Mouse (Mus musculus) heart, adult 11 months (tissue): ENCODE results near the gene Ppm1g.

Experiments used
- DNase-seq: peaks from one replicate; pipeline ENCODE4 v3.0.0; 2022

Gene Ppm1g

DNA sequence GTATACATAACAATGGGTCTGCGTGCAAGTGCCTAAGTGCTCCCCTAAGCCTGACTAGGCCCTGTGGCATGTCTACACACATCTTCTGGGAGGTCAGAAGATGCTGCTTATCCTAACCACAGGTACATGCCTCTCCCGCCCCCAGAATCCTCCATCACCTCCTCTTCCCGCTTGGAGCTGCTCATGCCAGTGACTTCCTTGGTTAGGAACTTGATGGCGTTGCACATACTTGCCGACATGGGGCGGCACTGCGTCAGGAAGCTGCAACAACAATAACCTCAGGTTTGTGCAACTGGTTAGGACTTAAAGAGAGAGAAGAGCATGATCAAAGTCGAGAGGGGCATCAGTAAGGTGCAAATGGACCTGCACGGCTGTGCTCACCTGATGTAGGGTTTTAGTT, 30.3 kb downstream of the Ppm1g start:
- peak; percentile 86 for DNase-seq

DNA sequence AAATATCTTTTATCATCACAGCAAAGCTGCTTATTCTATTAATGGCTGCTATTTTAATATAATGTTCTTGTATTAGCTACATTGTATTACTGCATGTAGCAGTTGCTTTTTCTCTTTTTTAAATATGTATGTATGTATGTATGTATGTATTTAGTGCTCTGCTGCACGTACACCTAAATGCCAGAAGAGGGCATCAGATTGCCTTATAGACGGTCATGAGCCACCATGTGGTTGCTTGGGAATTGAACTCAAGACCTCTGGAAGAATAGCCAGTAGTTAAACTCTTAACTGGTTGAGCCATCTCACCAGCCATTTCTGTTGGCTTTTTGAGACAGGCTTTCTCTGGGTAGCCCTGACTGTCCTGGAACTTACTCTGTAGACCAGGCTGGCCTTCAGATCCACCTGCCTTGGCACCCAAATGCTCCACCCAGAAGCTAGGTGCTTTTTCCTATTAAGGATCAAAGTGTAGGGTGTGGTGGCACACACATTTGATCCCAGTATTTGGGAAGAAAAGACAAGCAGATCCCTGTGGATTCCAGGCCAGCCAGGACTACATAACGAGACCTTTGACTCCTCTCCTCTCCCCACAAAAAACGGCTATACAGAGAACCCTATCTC, 32.2 kb downstream of the Ppm1g start:
- peak; percentile 75 for DNase-seq

DNA sequence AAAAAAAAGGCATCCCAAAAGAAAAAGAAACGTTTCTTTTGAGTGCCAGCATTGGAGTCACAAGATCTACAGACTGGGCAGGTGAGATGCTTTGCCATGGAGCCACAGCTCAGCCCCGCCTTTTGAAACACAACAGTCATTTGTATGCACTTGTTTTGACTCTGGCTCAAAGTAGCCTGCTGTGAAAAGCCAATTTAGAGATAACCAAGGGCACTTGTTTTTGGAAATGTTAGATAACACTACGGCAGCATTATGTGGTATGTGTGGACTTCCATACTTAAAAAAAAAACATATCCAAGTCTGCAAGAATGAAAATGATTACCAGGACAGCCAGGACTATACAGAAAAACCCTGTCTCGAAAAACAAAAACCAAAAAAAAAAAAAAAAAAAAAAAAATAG, 36.8 kb downstream of the Ppm1g start:
- DNase-seq: peak; percentile 42

DNA sequence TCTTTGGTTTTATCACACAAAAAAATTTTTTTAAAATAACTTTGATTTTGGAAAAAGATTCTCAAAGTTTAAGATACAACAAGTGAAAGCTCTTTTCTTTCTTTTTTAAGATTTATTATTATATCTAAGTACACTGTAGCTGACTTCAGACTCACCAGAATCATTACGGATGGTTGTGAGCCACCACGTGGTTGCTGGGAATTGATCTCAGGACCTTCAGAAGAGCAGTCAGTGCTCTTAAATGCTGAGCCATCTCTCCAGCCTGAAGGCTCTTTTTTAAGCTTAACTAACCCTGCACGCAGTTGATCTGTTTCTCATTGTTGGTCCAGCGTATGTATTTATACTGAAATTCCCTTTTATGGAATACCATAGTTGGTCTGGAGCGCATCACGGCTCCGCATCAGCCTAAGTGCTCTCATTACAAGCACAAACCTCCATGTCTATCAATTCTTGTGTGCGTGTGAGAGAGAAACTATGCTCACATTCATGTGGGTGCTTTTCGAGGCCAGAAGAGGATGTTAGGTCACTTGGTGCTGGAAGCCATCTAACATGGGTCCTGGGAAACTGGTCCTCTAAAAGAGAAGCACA, 39.2 kb downstream of the Ppm1g start:
- peak; percentile 77 for DNase-seq

DNA sequence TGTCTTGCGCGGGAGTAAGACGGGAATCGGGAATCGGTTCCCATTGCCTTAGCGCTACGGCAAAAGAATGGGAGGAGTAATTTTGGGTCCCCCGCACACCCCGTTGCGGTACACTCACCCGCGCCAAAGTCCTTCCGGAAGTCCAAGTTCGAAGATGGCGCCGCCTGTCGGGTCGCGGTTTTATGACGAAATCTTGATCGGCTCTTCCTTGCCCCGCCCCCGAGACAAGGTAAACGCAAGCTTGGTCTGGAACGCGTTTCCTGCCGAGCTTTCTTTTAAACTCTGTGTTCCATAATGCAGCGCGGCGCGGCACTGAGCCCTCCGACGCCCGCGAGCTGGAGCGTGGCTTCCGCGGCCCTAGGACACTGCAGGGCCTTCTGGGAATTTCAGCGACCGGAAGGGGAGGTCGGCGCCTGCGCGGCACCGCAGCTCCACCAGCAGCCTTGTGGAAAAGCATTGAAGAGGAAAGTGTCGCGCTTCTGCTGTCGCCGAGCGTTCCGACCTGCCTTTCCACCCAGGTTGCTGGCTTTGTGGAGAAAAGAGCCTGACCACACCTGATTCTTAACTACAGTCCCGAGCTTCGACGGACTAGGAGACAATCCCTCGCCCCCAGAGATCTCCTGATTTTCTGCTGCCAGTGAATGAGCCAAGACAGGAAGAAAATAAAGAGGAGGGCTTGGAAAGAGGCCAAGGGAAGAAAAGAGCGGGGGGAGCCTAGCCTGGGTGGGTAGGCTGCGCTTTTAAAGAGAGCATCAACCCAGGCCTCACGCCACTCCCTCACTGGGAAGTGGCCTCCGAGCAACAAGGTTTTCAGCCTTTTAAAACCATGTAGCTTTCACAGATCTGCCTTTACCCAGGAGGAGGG, 40.5 kb downstream of the Ppm1g start, which contains the start of the genes Gm29609 and Gtf3c2:
Gene Gm29609 (minus strand): TSS at position 146 of the 865 bp plus-strand sequence.
Gene Gtf3c2 (minus strand): TSS at position 379 of the 865 bp plus-strand sequence.
- peak; percentile 99 for DNase-seq

DNA sequence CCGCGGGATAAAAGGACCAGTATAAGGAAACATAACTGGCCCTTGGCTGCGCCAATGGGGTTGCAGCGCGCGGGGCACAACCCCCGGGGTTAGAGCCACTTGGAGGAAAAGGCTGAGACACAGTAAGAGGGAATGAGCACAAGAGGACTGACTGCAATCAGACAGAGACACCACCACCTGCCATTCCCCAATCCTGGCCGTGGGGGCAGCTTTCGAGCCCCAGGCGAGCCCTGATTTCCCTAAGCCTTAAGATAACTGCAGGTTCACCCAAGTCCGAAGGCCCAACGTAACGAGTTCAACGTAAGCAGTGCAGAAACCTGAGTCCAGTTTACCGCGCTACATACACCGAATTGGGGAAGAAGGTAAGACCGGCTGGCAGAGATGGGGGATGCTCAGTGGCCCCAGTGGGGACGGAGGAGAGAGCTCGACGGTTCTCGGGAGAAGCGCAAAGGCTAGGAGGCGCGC, 41.2 kb downstream of the Ppm1g start:
- DNase-seq: peak; percentile 95

DNA sequence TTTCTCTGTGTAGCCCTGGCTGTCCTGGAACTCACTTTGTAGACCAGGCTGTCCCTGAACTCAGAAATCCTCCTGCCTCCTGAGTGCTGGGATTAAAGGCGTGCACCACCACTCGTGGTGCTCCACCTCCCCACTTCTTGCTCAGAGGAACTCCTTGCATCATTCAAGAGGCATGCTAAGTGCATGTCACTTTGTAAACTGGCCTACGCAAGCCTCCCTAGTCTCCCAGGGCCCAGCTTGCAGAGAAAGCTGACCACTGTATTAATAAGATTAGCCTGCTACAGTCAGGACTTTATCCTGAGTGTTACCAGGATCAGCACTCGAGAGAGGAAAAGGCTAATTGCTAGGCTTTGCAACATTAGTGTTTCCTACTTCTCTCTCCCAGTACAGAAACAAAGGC, 51.9 kb downstream of the Ppm1g start:
- no peak for DNase-seq

DNA sequence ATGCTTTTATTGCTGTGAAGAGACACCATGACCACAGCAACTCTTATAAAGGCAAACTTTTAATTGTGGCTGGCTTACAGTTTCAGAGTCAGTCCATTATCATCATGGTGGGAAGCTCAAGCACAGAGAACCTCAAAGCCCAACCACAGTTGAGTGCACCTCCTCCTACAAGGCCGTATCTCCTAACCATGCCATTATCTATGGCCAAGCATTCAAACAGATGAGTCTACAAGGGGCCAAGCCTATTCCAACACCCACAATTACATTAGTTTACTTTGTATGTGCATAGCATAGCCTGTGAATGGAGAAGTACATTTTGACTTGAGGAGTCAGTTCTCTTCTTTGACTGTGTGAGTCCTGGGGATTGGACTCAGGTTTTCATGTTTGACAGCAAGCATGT, 55.6 kb downstream of the Ppm1g start:
- peak; percentile 52 for DNase-seq

DNA sequence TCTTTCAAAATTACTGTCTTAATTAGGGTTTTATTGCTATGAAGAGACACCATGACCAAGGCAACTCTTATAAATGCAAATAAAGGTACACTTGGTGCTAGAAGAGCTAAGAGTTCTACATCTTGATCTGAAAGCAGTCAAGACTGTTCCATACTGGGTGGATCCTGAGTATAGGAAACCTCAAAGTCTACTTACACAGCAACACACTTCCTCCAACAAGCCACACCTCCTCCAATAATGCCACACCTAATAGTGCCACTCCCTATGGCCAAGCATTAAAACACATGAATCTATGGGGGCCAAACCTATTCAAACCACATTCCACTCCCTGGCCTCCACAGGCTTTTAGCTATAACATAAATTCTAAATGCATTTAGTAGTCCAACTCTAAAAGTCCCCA, 58.0 kb downstream of the Ppm1g start:
- no peak for DNase-seq

DNA sequence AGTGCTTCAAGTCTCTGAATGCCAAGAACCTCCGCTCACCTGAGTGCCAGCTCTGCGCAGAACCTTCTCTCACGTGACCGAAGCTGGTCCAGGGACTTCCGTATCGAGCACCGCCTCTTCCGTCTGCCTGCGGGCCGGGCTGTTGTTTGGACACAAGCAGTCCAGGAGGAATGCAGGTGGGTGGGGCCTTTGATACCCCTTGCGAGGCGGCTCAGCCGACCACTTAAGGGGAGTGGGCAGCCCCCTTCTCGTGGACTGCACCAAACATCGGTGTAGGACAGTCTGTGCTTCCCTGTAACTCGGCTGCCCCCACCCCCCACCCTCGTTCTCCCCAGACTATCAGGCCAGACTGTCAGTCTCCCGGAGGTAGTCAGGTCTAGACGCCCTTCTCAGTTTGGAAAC, 66.3 kb downstream of the Ppm1g start, which contains the start of gene Mpv17:
Gene Mpv17 (minus strand): TSS at position 100 of the 402 bp plus-strand sequence.
- peak; percentile 99 for DNase-seq

DNA sequence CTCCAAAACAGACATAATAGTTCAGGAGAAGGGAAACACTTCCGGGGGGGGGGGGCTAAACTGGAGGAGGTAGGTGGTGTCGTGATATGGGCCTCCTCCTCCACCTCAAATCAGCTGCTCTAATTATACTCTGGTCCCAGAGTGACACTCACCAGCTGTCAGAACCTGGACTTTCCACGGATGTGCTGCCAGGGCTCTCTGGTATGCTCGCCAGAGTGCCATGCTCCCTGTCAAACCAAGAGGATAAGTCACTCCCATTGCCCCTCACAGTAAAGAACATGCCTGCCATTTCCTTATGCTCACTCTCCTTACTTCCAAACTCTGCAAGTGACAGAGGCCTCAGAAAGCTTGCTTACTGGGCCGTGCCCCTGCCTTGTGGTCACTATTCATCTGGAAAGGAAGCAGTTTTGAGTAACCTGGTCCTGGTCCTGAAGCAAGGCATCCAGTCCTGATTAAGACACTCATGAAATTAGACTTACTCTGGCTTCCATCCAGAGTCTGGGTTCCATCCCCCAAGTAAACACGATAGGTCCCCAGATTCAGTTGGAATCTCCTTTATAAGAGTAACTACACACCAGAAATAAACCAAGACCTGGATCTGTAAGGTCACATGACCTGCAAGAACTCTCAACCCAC, 66.9 kb downstream of the Ppm1g start:
- peak; percentile 96 for DNase-seq
